In genomic region chr8:90740302-90740962, GRCm38 (mm10) we compare ENCODE assay signal across 12 mouse cellular contexts.
DNase-seq lines count a peak whose midpoint lies in the region; ATAC-seq and TF ChIP-seq lines count a peak whose summit lies in the region.
"Had no signal": no experiment of that assay in that cellular context is flagged by ENCODE, and none has a peak within 500 bp of the region (broad histone marks: within the 10 kb centered on the region; RNA-seq: fewer than 3 reads in every experiment).

No protein-coding gene starts in this region.

- no peaks in the 10 kb centered on the region for H3K36me3 ChIP-seq in embryonic facial prominence, embryonic 14.5 days (ENCODE audit: control insufficient read depth, insufficient read depth, low read length)
- no peaks in the 10 kb centered on the region for H3K36me3 ChIP-seq in hindbrain, embryonic 13.5 days
- no peaks in the 10 kb centered on the region for H3K36me3 ChIP-seq in midbrain, embryonic 16.5 days (ENCODE audit: control insufficient read depth, insufficient read depth, low read length)
- H3K36me3 ChIP-seq in lung, postnatal 0 days (ENCODE audit: insufficient read depth, low read length) = no peaks in the 10 kb centered on the region
- H3K36me3 ChIP-seq: embryonic facial prominence, embryonic 12.5 days; liver, embryonic 13.5 days had no signal

- no peaks in the 10 kb centered on the region for H3K4me1 ChIP-seq in embryonic facial prominence, embryonic 14.5 days (ENCODE audit: control insufficient read depth, insufficient read depth, low read length)
- peaks cover 28% of the 10 kb centered on the region for H3K4me1 ChIP-seq in hindbrain, embryonic 13.5 days (replicated peaks)
- H3K4me1 ChIP-seq in midbrain, embryonic 16.5 days (ENCODE audit: control insufficient read depth, insufficient read depth, low read length) = peaks cover 18% of the 10 kb centered on the region
- H3K4me1 ChIP-seq in lung, postnatal 0 days (ENCODE audit: insufficient read depth, low read depth, low read length) = no peaks in the 10 kb centered on the region
- H3K4me1 ChIP-seq: liver, embryonic 13.5 days had no signal

- no peak for TF ChIP-seq EP300 in lung, postnatal 0 days (IDR thresholded peaks at IDR 0.05)

- no peak overlapping the region for H3K4me2 ChIP-seq in embryonic facial prominence, embryonic 14.5 days (ENCODE audit: low read depth, low read length)
- H3K4me2 ChIP-seq in hindbrain, embryonic 13.5 days = 0 out of 2 replicates have a peak overlapping the region, but pooled peaks have one; percentile 17
- H3K4me2 ChIP-seq in midbrain, embryonic 16.5 days (ENCODE audit: low read length) = no peak overlapping the region; the same call in 1 of the 2 replicates
- H3K4me2 ChIP-seq in lung, postnatal 0 days (replicated peaks; ENCODE audit: low read depth, low read length) = no peak overlapping the region
- H3K4me2 ChIP-seq: embryonic facial prominence, embryonic 12.5 days; liver, embryonic 13.5 days had no signal

- H3K4me3 ChIP-seq in embryonic facial prominence, embryonic 14.5 days (ENCODE audit: low read depth, low read length) = no peak overlapping the region
- no peak overlapping the region for H3K4me3 ChIP-seq in hindbrain, embryonic 13.5 days
- no peak overlapping the region for H3K4me3 ChIP-seq in midbrain, embryonic 16.5 days (ENCODE audit: low read depth, low read length)
- H3K4me3 ChIP-seq in lung, postnatal 0 days (ENCODE audit: low read depth, low read length) = no peak overlapping the region
- H3K4me3 ChIP-seq: embryonic facial prominence, embryonic 12.5 days; heart, adult 2 months; liver, embryonic 13.5 days had no signal

- no peaks in the 10 kb centered on the region for H3K27me3 ChIP-seq in embryonic facial prominence, embryonic 14.5 days (replicated peaks; ENCODE audit: control insufficient read depth, insufficient read depth, low read length)
- H3K27me3 ChIP-seq in hindbrain, embryonic 13.5 days = no peaks in the 10 kb centered on the region
- no peaks in the 10 kb centered on the region for H3K27me3 ChIP-seq in midbrain, embryonic 16.5 days (ENCODE audit: control insufficient read depth, insufficient read depth, low read depth, low read length)
- H3K27me3 ChIP-seq in lung, postnatal 0 days (replicated peaks; ENCODE audit: insufficient read depth, low read length) = no peaks in the 10 kb centered on the region
- H3K27me3 ChIP-seq: embryonic facial prominence, embryonic 12.5 days; liver, embryonic 13.5 days had no signal

- ATAC-seq in embryonic facial prominence, embryonic 14.5 days (ENCODE audit: low read depth) = peak; percentile 63; the same call in 1 of the 2 replicates
- peak; percentile 85 for ATAC-seq in hindbrain, embryonic 13.5 days (ENCODE audit: low FRiP score)
- ATAC-seq in midbrain, embryonic 16.5 days = peak; percentile 90
- no peak for ATAC-seq in lung, postnatal 0 days

- H3K9ac ChIP-seq in embryonic facial prominence, embryonic 14.5 days (ENCODE audit: low read depth, low read length) = no peak overlapping the region
- H3K9ac ChIP-seq in hindbrain, embryonic 13.5 days = no peak overlapping the region
- no peak overlapping the region for H3K9ac ChIP-seq in midbrain, embryonic 16.5 days (ENCODE audit: low read depth, low read length)
- no peak overlapping the region for H3K9ac ChIP-seq in lung, postnatal 0 days (replicated peaks; ENCODE audit: low read depth)
- H3K9ac ChIP-seq: embryonic facial prominence, embryonic 12.5 days; liver, embryonic 13.5 days had no signal

- peak; percentile 30 for DNase-seq in brain, adult 2 months (ENCODE audit: low read depth, low spot score)
- peak; percentile 39 for DNase-seq in embryonic facial prominence, embryonic 14.5 days (ENCODE audit: low spot score)
- no peak for DNase-seq in lung, postnatal 0 days (ENCODE audit: low spot score)
- no peak for DNase-seq in gastrocnemius, postnatal 4 days (ENCODE audit: low spot score in 2 of 2)
- no peak for DNase-seq in liver
- no peak for DNase-seq in cerebellum, postnatal 10 days
- DNase-seq: heart, adult 2 months; liver, embryonic 13.5 days; thymus, postnatal 25 days had no signal

- TF ChIP-seq CTCF in lung, postnatal 0 days (IDR thresholded peaks at IDR 0.05) = no peak

- H3K9me3 ChIP-seq in embryonic facial prominence, embryonic 14.5 days (ENCODE audit: control insufficient read depth, low read length) = no peaks in the 10 kb centered on the region
- H3K9me3 ChIP-seq in hindbrain, embryonic 13.5 days = no peaks in the 10 kb centered on the region
- H3K9me3 ChIP-seq in midbrain, embryonic 16.5 days (replicated peaks; ENCODE audit: control insufficient read depth, low read length, poor library complexity, severe bottlenecking) = no peaks in the 10 kb centered on the region
- no peaks in the 10 kb centered on the region for H3K9me3 ChIP-seq in lung, postnatal 0 days (ENCODE audit: low read length)
- H3K9me3 ChIP-seq: embryonic facial prominence, embryonic 12.5 days; liver, embryonic 13.5 days had no signal

- WGBS in embryonic facial prominence, embryonic 14.5 days = 46% methylated on average over 2 of the region's 2 CpGs
- WGBS in hindbrain, embryonic 13.5 days = 13% methylated on average over 2 of the region's 2 CpGs
- 0% methylated on average over 2 of the region's 2 CpGs for WGBS in midbrain, embryonic 16.5 days
- WGBS in lung, postnatal 0 days = 63% methylated on average over 2 of the region's 2 CpGs

- H3K27ac ChIP-seq in embryonic facial prominence, embryonic 14.5 days (replicated peaks; ENCODE audit: low read depth, low read length) = no peak overlapping the region
- peak overlapping the region; percentile 94 for H3K27ac ChIP-seq in hindbrain, embryonic 13.5 days
- H3K27ac ChIP-seq in midbrain, embryonic 16.5 days (ENCODE audit: low read length) = peak overlapping the region; percentile 88
- no peak overlapping the region for H3K27ac ChIP-seq in lung, postnatal 0 days (ENCODE audit: low read length)
- H3K27ac ChIP-seq: embryonic facial prominence, embryonic 12.5 days; heart, adult 2 months; liver, embryonic 13.5 days had no signal

Comparison
In these comparisons a context has a peak if more than half of its experiments do, and no peak if none do; other contexts are left out.
1. DNase-seq: peak in brain, adult 2 months (single experiment) and embryonic facial prominence, embryonic 14.5 days (single experiment); none in lung, postnatal 0 days (single experiment), gastrocnemius, postnatal 4 days (0 of 2), liver (single experiment) and cerebellum, postnatal 10 days (0 of 2).
2. H3K27ac ChIP-seq: peak in hindbrain, embryonic 13.5 days (single experiment) and midbrain, embryonic 16.5 days (single experiment); none in embryonic facial prominence, embryonic 14.5 days (single experiment) and lung, postnatal 0 days (single experiment).